16 mouse cellular contexts compared by ENCODE assay signal in genomic region chr3:99797791-99798190, GRCm38 (mm10).
"Had no signal": no experiment of that assay in that cellular context is flagged by ENCODE, and none has a peak within 500 bp of the region (broad histone marks: within the 10 kb centered on the region; RNA-seq: fewer than 3 reads in every experiment).

No protein-coding gene starts in this region.

- H3K27ac ChIP-seq: lung, embryonic 15.5 days; macrophage; midbrain, embryonic 13.5 days; midbrain, embryonic 15.5 days; neural tube, embryonic 12.5 days; stomach, embryonic 15.5 days; stomach, postnatal 0 days had no signal

- H3K4me2 ChIP-seq: lung, embryonic 15.5 days; midbrain, embryonic 11.5 days; midbrain, embryonic 13.5 days; midbrain, embryonic 15.5 days; neural tube, embryonic 12.5 days; stomach, embryonic 15.5 days had no signal

- H3K27me3 ChIP-seq: lung, embryonic 15.5 days; megakaryocyte, embryonic 14.5 days; midbrain, embryonic 13.5 days; midbrain, embryonic 15.5 days; neural tube, embryonic 12.5 days; stomach, embryonic 15.5 days had no signal

- H3K4me1 ChIP-seq: lung, embryonic 15.5 days; megakaryocyte, embryonic 14.5 days; midbrain, embryonic 13.5 days; midbrain, embryonic 15.5 days; neural tube, embryonic 12.5 days; stomach, embryonic 15.5 days had no signal

- H3K4me3 ChIP-seq: lung, embryonic 15.5 days; megakaryocyte, embryonic 14.5 days; midbrain, embryonic 13.5 days; midbrain, embryonic 15.5 days; neural tube, embryonic 12.5 days; stomach, embryonic 15.5 days had no signal

- ATAC-seq: lung, postnatal 0 days; midbrain, embryonic 13.5 days; midbrain, embryonic 15.5 days had no signal

- H3K9ac ChIP-seq: lung, embryonic 15.5 days; midbrain, embryonic 13.5 days; midbrain, embryonic 15.5 days; neural tube, embryonic 12.5 days; stomach, embryonic 15.5 days had no signal

- DNase-seq: lung, postnatal 14 days; lung, postnatal 36 days; right cerebral cortex, postnatal 14 days; thymus, adult 2 months; thymus, postnatal 25 days; thymus, postnatal 4 days had no signal

- H3K36me3 ChIP-seq: lung, embryonic 15.5 days; midbrain, embryonic 13.5 days; midbrain, embryonic 15.5 days; neural tube, embryonic 12.5 days; stomach, embryonic 15.5 days had no signal

- H3K9me3 ChIP-seq: lung, embryonic 15.5 days; midbrain, embryonic 13.5 days; midbrain, embryonic 15.5 days; neural tube, embryonic 12.5 days; stomach, embryonic 15.5 days had no signal
